Mouse (Mus musculus): ENCODE measurements around the gene Epn1. TPM values are rescaled to one million over a fixed set of nuclear protein-coding genes. Genes with fewer than 3 reads are reported as not detected.

The Epn1 gene
- polyA plus RNA-seq, 1 experiment from 2014 or later, result 71.3 TPM

DNA sequence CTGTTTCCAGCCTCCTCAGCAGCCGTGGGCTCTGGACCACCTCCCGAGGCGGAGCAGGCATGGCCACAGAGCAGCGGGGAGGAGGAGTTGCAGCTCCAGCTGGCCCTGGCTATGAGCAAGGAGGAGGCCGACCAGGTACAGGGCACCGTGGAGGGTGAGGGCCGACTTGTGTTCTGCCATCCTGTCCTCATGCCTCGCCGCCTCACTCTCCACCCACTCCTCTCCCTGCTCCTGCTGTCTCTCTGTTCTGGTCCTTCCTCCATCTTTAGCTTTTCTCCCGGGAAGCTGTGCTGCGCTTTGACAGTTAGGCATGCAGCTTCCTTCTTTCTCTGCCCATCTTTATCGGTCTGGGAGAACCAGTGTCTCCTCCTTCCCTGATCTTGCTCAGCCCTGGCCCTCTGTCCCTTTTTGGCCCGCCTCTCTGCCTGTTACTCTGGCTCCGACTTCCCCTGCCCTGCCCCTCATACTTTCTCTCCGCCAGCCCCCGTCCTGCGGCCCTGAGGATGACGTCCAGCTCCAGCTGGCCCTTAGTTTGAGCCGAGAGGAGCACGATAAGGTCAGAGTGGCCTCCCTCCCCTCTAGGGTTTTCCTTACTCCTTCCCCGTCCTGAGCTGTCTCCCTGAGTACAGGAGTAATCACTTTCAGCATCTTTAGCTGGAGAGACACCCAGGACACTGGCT, 12.9 kb downstream of the Epn1 start:
- H3K36me3 ChIP-seq (ENCODE audit: control insufficient read depth, insufficient read depth, low read length), result peaks cover 85% of the 10 kb centered on the region
- DNase-seq (ENCODE audit: low spot score) (no peak), ATAC-seq (no peak)
- H3K9me3 ChIP-seq (replicated peaks; ENCODE audit: control insufficient read depth, low read length), result no peaks in the 10 kb centered on the region
- H3K27ac ChIP-seq (ENCODE audit: low read depth, low read length), result no peak overlapping the region
- H3K27me3 ChIP-seq (replicated peaks; ENCODE audit: control insufficient read depth, insufficient read depth, low read length), result no peaks in the 10 kb centered on the region
- 92% methylated on average over 21 of the region's 21 CpGs for WGBS
- H3K9ac ChIP-seq (ENCODE audit: low read length), result no peak overlapping the region
- H3K4me1 ChIP-seq (ENCODE audit: control insufficient read depth, insufficient read depth, low read length), result no peaks in the 10 kb centered on the region
- no peak overlapping the region for H3K4me3 ChIP-seq (ENCODE audit: low read depth, low read length)
- no peak overlapping the region for H3K4me2 ChIP-seq (ENCODE audit: low read length)

DNA sequence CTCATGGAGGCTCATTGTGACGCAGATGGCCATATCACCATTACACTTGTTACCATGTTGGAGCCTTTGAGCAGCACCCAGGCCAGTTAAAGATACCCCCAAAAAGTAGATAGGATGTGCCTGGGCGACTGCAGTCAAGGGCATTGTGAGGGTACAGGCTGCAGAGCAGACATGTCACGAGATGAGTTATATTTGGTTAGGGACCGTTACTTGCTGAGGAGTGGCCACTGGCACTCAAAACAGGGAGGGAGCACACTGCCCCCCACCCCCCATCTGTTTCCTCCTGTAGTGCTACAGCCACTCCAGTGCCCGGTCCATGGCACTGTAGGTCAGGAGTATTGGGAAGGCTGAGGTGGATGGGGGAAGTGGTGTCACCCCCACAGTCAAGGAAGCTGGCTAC, 18.7 kb downstream of the Epn1 start:
- H3K36me3 ChIP-seq (ENCODE audit: control insufficient read depth, insufficient read depth, low read length), result peaks cover 56% of the 10 kb centered on the region
- no peaks in the 10 kb centered on the region for H3K4me1 ChIP-seq (ENCODE audit: control insufficient read depth, insufficient read depth, low read length)
- H3K27me3 ChIP-seq (replicated peaks; ENCODE audit: control insufficient read depth, insufficient read depth, low read length), result no peaks in the 10 kb centered on the region
- DNase-seq (ENCODE audit: low spot score) (no peak), ATAC-seq (no peak)
- H3K4me3 ChIP-seq (ENCODE audit: low read depth, low read length), result no peak overlapping the region
- WGBS, result 93% methylated on average over 5 of the region's 5 CpGs
- no peaks in the 10 kb centered on the region for H3K9me3 ChIP-seq (replicated peaks; ENCODE audit: control insufficient read depth, low read length)
- no peak overlapping the region for H3K4me2 ChIP-seq (ENCODE audit: low read length)
- no peak overlapping the region for H3K27ac ChIP-seq (ENCODE audit: low read depth, low read length)
- no peak overlapping the region for H3K9ac ChIP-seq (ENCODE audit: low read length)

DNA sequence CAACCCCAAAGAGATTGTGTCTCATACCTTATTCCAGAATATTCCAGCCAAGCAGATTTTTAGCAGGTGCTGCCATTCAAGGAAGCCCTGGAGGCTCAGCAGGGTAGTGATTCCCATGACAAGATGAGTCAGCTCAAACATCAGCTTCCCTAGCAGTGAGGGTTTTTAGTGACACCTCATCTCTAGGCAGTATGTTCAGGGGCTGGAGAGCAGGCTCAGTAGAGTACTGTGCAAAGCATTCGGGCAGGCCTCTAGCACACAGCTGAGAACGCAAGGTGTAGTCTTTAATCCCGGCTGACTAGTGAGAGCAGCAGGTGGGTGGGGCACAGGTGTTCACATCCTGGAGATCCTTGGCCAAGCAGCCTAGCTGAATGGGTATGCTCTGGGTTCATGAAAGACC, 19.8 kb downstream of the Epn1 start:
- Histone ChIP-seq H3K36me3 (ENCODE audit: control insufficient read depth, insufficient read depth, low read length) (peaks cover 46% of the 10 kb centered on the region), H3K9ac (ENCODE audit: low read length) (no peak overlapping the region), H3K27ac (ENCODE audit: low read depth, low read length) (no peak overlapping the region), H3K4me1 (ENCODE audit: control insufficient read depth, insufficient read depth, low read length) (no peaks in the 10 kb centered on the region), H3K4me3 (ENCODE audit: low read depth, low read length) (no peak overlapping the region), H3K9me3 (replicated peaks; ENCODE audit: control insufficient read depth, low read length) (no peaks in the 10 kb centered on the region), H3K4me2 (ENCODE audit: low read length) (no peak overlapping the region), H3K27me3 (replicated peaks; ENCODE audit: control insufficient read depth, insufficient read depth, low read length) (no peaks in the 10 kb centered on the region)
- ATAC-seq, result no peak
- no peak for DNase-seq (ENCODE audit: low spot score)
- WGBS, result 88% methylated on average over 3 of the region's 3 CpGs

DNA sequence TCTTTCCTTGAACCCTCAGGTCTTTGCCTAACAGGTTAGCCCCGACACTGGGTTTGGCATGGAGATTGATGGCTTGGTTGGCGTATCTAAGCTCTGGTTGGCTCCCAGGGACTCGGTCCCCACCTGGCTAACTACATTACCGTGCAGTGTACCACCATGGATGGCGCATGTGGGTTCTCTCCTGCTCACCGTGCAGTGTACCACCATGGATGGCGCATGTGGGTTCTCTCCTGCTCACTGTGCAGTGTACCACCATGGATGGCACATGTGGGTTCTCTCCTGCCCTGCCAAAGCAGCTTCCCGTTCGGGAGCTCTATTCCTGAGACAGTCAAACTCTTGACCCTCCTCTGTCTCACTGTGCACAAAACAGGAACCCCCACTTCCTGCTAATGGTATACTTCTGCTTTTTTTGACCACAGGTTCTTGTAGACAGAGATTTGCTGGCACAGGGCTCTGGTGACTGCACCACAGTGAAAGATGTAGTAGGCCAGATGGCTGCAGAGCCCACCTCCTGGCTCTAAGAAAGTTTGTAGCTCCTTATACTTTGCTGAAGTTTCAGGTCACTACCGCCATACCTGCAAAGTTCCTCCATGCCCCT, 21.1 kb downstream of the Epn1 start:
- no peak overlapping the region for H3K4me2 ChIP-seq (ENCODE audit: low read length)
- no peaks in the 10 kb centered on the region for H3K9me3 ChIP-seq (replicated peaks; ENCODE audit: control insufficient read depth, low read length)
- H3K36me3 ChIP-seq (ENCODE audit: control insufficient read depth, insufficient read depth, low read length), result peaks cover 32% of the 10 kb centered on the region
- no peaks in the 10 kb centered on the region for H3K4me1 ChIP-seq (ENCODE audit: control insufficient read depth, insufficient read depth, low read length)
- no peak overlapping the region for H3K4me3 ChIP-seq (ENCODE audit: low read depth, low read length)
- DNase-seq (ENCODE audit: low spot score), result no peak
- whole genome bisulfite sequencing, result 94% methylated on average over 10 of the region's 10 CpGs
- H3K27ac ChIP-seq (ENCODE audit: low read depth, low read length), result no peak overlapping the region
- no peaks in the 10 kb centered on the region for H3K27me3 ChIP-seq (replicated peaks; ENCODE audit: control insufficient read depth, insufficient read depth, low read length)
- ATAC-seq, result no peak
- H3K9ac ChIP-seq (ENCODE audit: low read length), result no peak overlapping the region

DNA sequence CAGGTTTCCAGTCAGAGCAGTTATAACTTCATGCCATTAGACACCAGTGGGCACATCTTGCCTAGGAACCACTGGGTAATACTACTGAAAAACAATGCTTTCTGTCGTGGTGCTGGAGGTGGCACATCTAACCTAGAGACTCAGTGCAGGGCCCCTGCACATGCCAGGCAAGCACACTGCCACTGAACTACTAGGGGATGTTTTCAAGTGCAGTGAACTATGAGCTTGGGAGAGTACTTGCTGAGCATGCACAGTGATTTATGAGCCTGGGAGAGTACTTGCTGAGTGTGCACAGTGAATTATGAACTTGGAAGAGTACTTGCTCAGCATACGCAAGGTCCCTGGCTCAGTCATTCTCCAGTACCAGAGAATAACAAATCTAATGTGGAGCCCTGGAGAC, 22.5 kb downstream of the Epn1 start:
- Histone ChIP-seq H3K4me3 (ENCODE audit: low read depth, low read length) (no peak overlapping the region), H3K9ac (ENCODE audit: low read length) (no peak overlapping the region), H3K9me3 (replicated peaks; ENCODE audit: control insufficient read depth, low read length) (no peaks in the 10 kb centered on the region), H3K27me3 (replicated peaks; ENCODE audit: control insufficient read depth, insufficient read depth, low read length) (no peaks in the 10 kb centered on the region), H3K4me2 (ENCODE audit: low read length) (no peak overlapping the region), H3K36me3 (ENCODE audit: control insufficient read depth, insufficient read depth, low read length) (peaks cover 18% of the 10 kb centered on the region), H3K27ac (ENCODE audit: low read depth, low read length) (no peak overlapping the region), H3K4me1 (ENCODE audit: control insufficient read depth, insufficient read depth, low read length) (no peaks in the 10 kb centered on the region)
- ATAC-seq (no peak), DNase-seq (ENCODE audit: low spot score) (no peak)
- 91% methylated on average over 2 of the region's 2 CpGs for WGBS

DNA sequence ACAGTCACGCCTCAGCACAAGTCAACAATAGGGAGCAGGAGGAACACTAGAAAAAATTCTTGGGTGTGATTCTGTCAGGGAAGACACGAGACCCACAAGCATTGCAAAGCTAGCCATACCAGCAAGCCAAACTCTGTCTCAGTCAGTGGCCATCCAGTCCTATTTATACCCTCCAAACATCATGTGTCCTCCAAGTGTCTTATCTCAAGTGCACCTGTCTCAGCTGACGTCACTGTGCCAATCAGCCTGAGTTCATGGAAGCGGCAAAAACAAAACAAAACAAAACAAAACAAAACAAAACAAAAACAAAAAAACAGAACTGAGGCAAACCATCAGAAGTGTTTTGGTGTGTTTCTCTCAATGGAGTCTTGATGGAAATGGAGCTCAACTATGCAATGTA, 28.2 kb downstream of the Epn1 start:
- DNase-seq (ENCODE audit: low spot score) (no peak), ATAC-seq (no peak)
- no peaks in the 10 kb centered on the region for H3K36me3 ChIP-seq (ENCODE audit: control insufficient read depth, insufficient read depth, low read length)
- no peaks in the 10 kb centered on the region for H3K4me1 ChIP-seq (ENCODE audit: control insufficient read depth, insufficient read depth, low read length)
- 87% methylated on average over 4 of the region's 4 CpGs for WGBS
- no peak overlapping the region for H3K9ac ChIP-seq (ENCODE audit: low read length)
- H3K27me3 ChIP-seq (replicated peaks; ENCODE audit: control insufficient read depth, insufficient read depth, low read length), result no peaks in the 10 kb centered on the region
- H3K4me2 ChIP-seq (ENCODE audit: low read length), result no peak overlapping the region
- H3K27ac ChIP-seq (ENCODE audit: low read depth, low read length), result no peak overlapping the region
- H3K4me3 ChIP-seq (ENCODE audit: low read depth, low read length), result no peak overlapping the region
- no peaks in the 10 kb centered on the region for H3K9me3 ChIP-seq (replicated peaks; ENCODE audit: control insufficient read depth, low read length)

DNA sequence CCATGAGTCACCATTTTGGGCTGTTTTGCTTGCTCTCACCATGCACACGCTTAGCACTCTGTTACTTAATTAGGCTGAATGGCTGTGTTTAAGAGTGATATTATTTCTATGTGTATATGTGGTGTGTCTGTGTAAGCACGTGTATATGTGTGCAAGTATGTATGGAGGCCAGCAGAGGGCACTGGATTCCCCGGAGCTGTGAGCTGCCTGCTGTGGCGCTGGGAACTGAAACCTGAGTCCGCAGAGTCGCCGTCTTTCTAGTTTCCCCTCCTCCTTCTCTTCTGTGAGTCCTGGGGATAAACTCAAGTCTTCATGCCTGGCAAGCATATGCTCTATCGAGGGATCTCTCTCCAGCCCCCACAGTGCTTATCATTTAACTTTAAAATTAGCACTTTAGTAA, 29.3 kb downstream of the Epn1 start:
- no peaks in the 10 kb centered on the region for H3K9me3 ChIP-seq (replicated peaks; ENCODE audit: control insufficient read depth, low read length)
- 79% methylated on average over 8 of the region's 8 CpGs for WGBS
- H3K36me3 ChIP-seq (ENCODE audit: control insufficient read depth, insufficient read depth, low read length), result no peaks in the 10 kb centered on the region
- H3K27ac ChIP-seq (ENCODE audit: low read depth, low read length), result no peak overlapping the region
- H3K4me1 ChIP-seq (ENCODE audit: control insufficient read depth, insufficient read depth, low read length), result no peaks in the 10 kb centered on the region
- DNase-seq (ENCODE audit: low spot score), result no peak
- no peak overlapping the region for H3K4me2 ChIP-seq (ENCODE audit: low read length)
- H3K4me3 ChIP-seq (ENCODE audit: low read depth, low read length), result no peak overlapping the region
- no peaks in the 10 kb centered on the region for H3K27me3 ChIP-seq (replicated peaks; ENCODE audit: control insufficient read depth, insufficient read depth, low read length)
- no peak overlapping the region for H3K9ac ChIP-seq (ENCODE audit: low read length)
- no peak for ATAC-seq

DNA sequence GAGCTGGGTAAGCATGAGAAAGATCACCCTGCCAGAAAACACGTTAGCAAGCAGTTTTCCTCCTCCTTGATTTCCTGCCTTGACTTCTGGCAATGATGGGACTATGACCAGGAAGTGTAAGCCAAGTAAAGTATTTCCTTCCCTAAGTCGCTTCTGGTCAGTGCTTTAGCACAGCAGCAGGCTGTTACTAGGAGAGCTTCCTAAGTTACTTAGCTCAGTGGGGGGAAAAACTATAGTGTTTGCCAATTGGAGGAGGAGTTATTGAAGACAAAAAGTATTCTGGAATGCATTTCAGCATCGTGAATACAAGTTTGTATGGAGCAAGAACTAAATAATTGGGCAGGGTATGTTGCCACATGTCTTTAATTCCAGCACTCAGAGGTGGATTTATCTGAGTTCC, 32.7 kb downstream of the Epn1 start:
- H3K4me2 ChIP-seq (ENCODE audit: low read length), result no peak overlapping the region
- H3K27ac ChIP-seq (ENCODE audit: low read depth, low read length), result no peak overlapping the region
- WGBS, result 29% methylated on average over 3 of the region's 3 CpGs
- H3K9me3 ChIP-seq (replicated peaks; ENCODE audit: control insufficient read depth, low read length), result no peaks in the 10 kb centered on the region
- H3K4me3 ChIP-seq (ENCODE audit: low read depth, low read length), result no peak overlapping the region
- DNase-seq (ENCODE audit: low spot score), result no peak
- H3K27me3 ChIP-seq (replicated peaks; ENCODE audit: control insufficient read depth, insufficient read depth, low read length), result no peaks in the 10 kb centered on the region
- no peak for ATAC-seq
- H3K36me3 ChIP-seq (ENCODE audit: control insufficient read depth, insufficient read depth, low read length), result no peaks in the 10 kb centered on the region
- no peaks in the 10 kb centered on the region for H3K4me1 ChIP-seq (ENCODE audit: control insufficient read depth, insufficient read depth, low read length)
- no peak overlapping the region for H3K9ac ChIP-seq (ENCODE audit: low read length)

DNA sequence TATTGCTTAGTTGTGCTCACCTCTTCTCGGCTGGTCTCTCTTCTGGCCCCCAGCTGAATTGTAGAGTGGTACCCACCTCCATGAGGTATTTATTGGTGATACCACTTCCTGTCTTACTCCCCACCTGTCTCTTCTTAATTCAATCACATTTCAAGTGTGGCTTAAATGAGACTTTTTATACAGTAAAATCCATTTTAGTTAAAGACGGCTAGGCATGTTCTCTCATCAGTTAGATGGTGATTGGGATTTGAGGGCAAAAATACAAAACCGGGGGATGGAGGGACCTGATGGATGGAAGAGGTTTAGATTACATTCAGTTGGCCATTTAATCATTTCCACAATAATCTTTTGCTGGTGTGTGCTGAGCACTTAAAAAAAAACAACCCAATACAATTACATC, 36.8 kb downstream of the Epn1 start, which contains the start of gene Rfpl4:
Gene Rfpl4, minus strand, starts transcription at position 101 of the 400 bp plus-strand sequence.
- H3K4me2 ChIP-seq (ENCODE audit: low read length), result no peak within 1 kb of the TSS
- WGBS, result 95% methylated on average over 3 of the region's 3 CpGs

More for the DNA sequence above, 36.8 kb downstream of the Epn1 start, which contains the start of gene Rfpl4:
- Histone ChIP-seq H3K36me3 (ENCODE audit: control insufficient read depth, insufficient read depth, low read length) (no peaks in the 10 kb centered on the region), H3K4me1 (ENCODE audit: control insufficient read depth, insufficient read depth, low read length) (no peaks in the 10 kb centered on the region), H3K4me3 (ENCODE audit: low read depth, low read length) (no peak within 1 kb of the TSS), H3K9me3 (replicated peaks; ENCODE audit: control insufficient read depth, low read length) (no peaks in the 10 kb centered on the region), H3K27ac (ENCODE audit: low read depth, low read length) (no peak within 1 kb of the TSS), H3K27me3 (replicated peaks; ENCODE audit: control insufficient read depth, insufficient read depth, low read length) (no peaks in the 10 kb centered on the region), H3K9ac (ENCODE audit: low read length) (no peak within 1 kb of the TSS)
- ATAC-seq, result no peak
- no peak for DNase-seq (ENCODE audit: low spot score)
